Mouse (Mus musculus): ENCODE data around the gene 4932438A13Rik.

4932438A13Rik gene

GRCm38 (mm10) chr3:36862721-36863275, at the start of gene 4932438A13Rik:
Gene 4932438A13Rik (plus strand): TSS chr3:36863104.
- DNase-seq (ENCODE audit: low read depth): peak; percentile 97

DNA sequence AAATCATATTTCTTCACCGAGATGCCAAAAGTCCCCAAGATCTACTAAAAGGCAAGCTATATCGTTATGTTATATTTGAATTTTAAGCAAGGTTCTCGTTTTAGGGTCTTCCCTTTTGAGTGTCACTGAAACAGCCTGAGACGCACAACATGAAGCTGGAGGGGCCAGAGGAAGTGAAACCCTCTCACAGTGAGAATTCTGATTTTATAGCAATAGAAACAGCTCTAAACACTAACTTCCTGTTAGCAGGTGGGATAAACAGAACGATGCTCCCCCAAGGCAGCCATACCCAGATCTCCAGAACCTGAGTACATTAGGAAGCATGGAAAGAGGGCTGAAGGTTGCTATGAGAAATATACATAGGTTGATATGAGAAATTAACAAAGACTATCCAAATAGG, 46.3 kb upstream of the 4932438A13Rik start:
- DNase-seq (ENCODE audit: low read depth): no peak

DNA sequence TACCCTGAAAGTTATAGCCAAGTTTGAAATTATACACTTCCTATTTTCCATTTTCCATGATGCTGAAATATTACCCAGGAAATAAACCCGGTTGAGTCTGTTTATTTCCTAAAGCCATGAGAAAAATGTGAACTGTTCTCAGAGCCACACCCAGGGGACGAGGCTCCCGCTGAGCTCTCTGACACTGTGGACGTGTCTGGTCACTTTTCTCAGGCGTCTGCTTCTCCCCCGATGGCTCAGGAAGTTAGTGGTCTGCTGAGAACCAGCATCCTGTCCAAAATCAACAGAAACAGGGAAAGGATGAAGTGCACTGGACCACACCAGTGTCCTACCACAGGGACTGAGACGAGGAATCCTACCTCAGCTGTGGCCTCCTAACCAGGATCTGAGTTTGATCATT, 43.5 kb upstream of the 4932438A13Rik start:
- DNase-seq (ENCODE audit: low read depth): no peak

DNA sequence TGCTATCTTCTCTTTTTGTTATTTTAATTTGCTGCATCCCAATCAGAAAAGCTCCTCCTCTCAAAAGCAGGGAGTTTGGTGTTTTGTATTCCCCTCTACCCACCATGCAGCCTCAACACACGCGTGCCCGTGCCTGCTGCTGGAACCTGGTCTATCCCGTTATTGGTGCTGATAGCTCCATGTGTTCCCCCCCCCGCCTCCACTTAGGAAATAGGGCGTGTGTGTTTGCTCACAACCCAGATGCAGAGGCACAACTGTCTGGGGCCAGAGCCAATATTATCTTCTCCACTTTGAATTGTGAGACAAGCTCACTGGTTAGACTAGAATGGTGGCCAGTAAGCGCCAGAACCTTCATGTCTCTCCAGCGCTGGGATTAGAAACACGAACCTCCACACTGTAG, 41.9 kb upstream of the 4932438A13Rik start:
- no peak for DNase-seq (ENCODE audit: low read depth)

GRCm38 (mm10) chr3:36825098-36825497, 37.8 kb upstream of the 4932438A13Rik start:
- DNase-seq (ENCODE audit: low read depth): no peak

DNA sequence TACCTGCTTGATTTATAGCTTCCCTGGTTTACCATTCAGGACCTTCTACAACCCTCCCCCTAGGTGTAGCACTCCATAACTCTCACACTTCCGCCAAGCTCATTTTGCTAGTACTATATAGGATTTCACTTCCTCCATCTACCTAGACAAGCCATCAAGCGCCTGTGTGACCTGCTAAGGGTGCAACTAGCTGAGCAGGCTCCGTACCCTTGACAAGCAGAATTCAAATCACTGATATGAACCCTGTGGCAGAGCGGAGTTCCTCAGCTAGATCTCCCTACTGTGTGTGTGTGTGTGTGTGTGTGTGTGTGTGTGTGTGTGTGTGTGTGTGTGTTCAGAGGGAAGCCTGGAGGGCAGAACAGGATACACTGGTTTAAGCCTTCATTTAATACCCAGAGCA, 37.4 kb upstream of the 4932438A13Rik start:
- DNase-seq (ENCODE audit: low read depth): no peak

DNA sequence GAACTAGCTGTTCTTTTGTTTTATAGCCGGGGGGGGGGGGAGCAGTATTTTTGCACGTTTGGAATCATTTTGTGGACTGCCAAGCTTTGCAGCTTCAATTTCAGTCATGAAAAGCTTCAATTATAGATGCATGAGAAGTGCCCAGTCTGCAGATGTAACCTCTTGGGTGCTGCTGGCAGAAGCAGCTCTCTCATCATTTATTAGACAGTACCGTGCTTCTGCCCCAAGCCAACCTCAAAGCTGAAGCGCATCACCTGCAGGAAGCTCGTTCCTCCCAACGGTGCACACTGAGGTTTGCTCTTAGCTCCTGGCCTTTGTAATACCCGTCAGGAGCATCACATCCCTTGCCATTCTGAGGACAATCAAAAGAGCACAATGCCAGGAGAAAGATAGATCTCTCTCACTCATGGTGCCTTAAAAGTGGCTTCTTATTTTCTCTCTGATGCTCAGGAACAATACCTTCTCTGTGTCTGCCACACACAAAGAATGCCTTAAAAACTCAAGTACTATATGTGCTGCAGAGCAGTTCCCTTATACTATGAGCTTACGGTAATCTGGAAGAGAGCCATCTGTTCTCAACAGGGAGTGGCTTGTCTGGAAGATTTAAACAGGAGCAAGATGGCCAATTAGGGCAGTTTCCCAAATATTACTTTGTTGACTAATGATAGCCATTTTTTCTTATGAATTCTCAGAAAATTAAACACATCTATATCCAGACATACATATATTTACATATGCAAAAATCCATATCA, 35.5 kb upstream of the 4932438A13Rik start:
- no peak for DNase-seq (ENCODE audit: low read depth)

DNA sequence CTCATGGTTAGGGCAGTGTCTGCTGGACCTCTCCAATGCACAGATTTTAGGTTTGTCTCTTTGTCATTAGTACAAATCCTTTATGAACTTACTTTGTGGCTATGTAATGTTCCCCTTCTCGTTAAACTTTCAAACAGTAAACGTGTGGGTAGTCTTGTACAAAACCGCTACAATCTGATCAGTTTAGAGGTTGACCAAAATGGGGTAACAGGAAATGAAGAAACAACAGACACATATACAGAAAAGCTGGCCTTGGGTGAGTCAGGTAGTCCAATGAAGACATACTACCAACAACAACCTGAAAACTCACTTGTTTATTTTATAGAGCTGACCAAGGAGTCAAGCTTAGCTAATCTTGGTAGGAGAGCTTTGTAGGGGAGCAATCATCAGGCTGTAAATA, 32.7 kb upstream of the 4932438A13Rik start:
- no peak for DNase-seq (ENCODE audit: low read depth)

GRCm38 (mm10) chr3:36834426-36834825, 28.5 kb upstream of the 4932438A13Rik start:
- no peak for DNase-seq (ENCODE audit: low read depth)

- DNase-seq (ENCODE audit: low read depth): peak; percentile 34
Measured at GRCm38 (mm10) chr3:36834832-36835231, 28.1 kb upstream of the 4932438A13Rik start.

DNA sequence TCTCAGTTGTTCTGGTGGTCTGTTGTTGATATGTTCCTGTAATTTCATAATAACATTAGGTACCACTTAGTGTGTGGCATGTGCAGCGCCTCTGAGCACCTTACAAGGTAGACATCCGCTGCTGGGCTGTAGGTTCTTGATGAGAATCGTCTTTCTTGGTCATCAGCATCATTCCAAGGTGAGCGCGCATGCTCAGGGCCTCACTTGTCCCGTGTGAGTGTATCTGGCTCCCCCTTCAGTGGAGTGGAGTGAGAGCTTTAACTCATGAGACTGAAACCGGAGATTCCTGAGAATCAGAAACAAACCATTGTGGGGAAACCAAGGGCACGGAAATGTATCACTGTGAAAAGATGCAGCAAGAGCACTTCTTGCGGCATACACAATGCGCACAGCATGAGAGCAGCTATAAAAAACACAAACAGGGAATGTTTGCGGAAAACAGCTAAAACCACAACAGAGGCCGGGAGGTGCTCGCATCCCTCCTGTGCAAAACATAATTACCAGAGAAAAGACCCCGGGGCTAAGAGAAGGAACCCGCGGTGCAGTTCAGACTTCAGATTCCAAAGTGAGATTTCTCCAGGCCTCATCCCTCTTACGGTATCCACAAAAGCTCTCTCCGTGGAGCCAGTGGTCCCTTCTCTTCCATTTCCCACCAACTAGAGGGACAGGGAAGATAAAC, 27.2 kb upstream of the 4932438A13Rik start:
- DNase-seq (ENCODE audit: low read depth): no peak

DNA sequence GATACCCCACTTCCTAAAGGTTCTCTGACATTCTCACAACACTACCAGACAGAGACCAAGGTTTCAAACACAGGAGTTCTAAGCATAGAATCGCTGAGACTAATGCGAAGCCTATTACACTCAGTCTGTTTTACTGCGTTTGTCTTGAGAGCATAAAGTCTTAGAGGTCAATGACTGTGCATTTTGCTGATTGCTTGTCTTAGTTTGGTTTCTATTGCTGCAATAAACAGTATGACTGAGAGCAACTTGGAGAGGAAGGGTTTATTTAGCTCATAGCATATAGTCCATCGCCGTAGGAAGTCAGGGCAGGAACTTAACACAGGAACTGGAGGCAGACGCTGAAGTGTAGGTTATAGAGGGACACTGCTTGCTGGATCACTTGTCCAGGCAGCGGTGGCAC, 26.1 kb upstream of the 4932438A13Rik start:
- no peak for DNase-seq (ENCODE audit: low read depth)

DNA sequence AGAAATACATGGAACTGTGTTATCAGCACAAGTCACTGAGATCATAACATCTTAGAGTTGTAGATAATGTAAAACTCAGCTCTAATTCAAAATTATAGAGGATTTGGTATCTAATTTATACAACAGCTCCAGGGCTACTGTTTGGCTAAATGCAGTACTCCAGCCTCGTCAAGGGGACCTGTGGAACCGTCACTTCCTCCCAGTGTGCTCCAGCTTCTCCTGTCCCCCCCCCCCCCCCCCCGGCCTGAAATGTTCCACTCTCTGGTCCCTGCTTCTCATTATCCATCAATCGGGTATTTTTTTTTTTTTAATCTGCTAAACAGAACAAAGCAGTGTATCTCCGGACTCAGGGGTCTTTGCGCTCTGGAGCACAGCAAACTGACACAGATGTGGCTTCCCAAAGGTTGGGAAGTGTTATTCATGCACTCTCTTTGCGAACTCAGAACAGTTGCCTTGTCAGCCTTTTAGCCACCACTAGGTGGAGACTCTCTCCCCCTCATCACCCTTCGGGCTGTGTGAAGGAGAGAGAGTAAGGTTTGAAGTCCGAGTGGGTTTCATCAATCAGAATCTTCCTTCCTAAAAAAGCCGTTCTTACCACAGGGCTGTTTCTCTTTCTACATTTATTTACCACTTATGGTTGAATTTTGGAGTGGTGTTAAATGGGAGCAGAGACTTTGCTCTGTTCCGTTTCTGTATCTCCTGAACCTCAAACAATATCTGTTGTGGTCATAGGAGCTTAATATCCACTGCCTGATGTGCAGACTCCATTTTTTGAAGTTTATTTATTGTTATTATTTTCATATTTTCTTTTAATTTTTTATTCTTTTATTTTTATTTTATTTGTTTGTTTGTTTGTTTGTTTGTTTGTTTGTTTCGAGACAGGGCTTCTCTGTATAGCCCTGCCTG, 22.0 kb upstream of the 4932438A13Rik start:
- DNase-seq (ENCODE audit: low read depth): peak; percentile 86

- DNase-seq (ENCODE audit: low read depth): peak; percentile 92
Measured at GRCm38 (mm10) chr3:36853733-36854440, 9.0 kb upstream of the 4932438A13Rik start.

DNA sequence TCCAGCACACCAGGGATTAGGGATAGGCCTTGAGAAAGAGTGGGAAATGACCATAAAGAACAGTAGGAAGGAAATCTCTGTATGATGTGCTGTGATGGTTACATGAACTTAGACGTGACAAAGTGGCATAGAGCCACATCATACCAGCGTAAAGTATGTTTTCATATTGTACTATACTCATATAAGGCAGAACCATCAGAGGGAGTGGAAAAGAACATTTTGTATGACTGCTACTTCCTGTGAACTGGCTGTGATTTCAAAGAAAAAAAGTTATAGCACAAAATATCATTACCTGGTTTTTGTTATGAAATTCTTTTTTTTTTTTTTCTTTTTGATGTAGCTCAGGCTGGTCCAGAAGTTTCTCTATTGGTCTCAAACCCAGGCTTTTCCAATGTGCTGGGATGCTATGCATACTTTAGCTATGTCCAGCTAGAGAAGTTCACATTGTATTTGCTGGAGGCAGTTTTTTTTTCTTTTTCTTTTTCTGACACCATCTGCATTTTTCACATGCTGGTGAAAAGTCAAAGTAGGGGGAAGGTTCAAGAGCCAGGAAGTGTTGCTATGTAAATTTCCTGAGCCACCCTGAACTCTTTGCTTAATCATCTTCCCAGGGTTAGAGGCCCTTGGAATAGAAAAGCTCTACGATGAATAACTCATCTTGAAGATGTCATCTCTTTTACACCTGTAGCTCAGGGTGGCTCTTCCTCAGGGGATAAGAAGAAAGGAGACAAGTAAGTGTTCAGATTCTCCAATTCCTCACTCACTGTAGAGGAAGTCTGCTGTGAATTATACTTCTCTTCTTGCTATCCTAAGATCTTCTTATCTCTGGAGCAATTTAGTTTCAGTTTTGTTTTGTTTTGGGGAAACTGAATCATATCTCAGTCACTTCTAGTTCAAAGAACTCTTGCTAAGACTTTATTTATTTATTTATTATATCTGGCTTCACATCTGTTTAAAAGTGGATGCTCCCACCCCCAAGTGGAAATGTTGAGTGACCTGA, 1.2 kb upstream of the 4932438A13Rik start:
- peak; percentile 84 for DNase-seq (ENCODE audit: low read depth)

DNA sequence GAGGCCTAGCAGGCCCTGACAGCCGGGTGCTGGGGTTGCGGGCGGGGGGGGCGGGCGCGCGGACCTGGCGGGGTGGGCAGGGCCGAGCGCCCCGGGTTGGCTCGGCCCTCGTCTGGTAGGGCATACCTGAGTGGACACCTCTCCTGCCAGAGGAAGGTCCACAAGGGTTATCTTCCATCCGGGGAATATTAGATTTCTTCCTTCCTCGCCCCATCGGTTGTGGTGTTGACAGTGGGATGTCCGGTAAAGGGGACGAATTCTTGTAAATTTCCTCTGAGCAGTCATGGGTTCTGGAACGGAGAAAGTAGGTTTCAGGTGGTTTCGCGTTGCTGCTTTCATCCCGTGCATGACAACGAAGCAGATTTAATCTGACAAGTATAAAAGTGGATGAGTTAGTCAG, 523 bp downstream of the 4932438A13Rik start:
- peak; percentile 73 for DNase-seq (ENCODE audit: low read depth)

GRCm38 (mm10) chr3:36863881-36864280, 977 bp downstream of the 4932438A13Rik start:
- DNase-seq (ENCODE audit: low read depth): peak; percentile 57

DNA sequence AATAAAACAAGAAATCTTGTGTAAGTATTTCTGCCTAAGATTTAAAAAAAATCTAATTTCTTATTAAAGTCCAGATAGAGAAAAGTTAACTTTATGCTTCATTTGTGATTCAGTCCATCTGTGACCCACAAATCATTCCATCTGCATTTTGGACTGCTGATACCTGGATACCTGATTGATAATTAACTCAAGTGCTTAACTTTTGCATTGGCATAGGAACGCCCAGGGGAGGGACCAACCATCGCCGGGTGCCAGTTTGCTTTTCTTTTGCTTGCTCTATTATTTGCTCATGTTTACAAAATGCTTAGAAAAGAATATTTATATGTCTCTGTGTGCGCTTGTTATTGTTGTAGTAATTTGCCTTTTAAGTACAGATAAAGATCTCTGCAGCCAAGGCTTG, 1.6 kb downstream of the 4932438A13Rik start:
- DNase-seq (ENCODE audit: low read depth): no peak

DNA sequence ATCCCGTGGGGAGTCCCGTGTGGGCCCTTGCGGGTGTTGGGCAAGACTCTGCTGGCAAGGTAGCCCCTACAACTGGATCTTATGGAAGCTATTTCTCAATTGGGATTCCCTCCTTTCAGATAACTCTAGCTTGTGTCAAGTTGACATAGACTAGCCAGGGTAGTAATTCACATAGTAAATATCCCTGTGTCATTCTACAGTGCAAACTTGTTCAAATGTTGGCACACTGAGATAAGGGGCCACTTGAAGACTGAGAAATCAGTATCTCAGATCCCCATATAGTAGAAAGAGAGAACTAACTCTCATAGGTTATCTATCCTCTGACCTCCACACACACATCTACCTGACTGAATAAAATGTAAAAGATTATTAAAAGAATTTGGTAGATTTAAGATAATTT, 42.5 kb downstream of the 4932438A13Rik start:
- DNase-seq (ENCODE audit: low read depth): no peak

- DNase-seq (ENCODE audit: low read depth): no peak
Measured at GRCm38 (mm10) chr3:36917832-36918231, 54.9 kb downstream of the 4932438A13Rik start.
